ENCODE assay signal across 9 mouse cellular contexts in genomic region chr5:93207555-93207954, GRCm38 (mm10). TPM values are rescaled to one million over a fixed set of nuclear protein-coding genes. Genes with fewer than 3 reads are reported as not detected.
DNase-seq lines count a peak whose midpoint lies in the region; ATAC-seq lines count a peak whose summit lies in the region.
"Had no signal": no experiment of that assay in that cellular context is flagged by ENCODE, and none has a peak within 500 bp of the region (broad histone marks: within the 10 kb centered on the region; RNA-seq: fewer than 3 reads in every experiment).

No protein-coding gene starts in this region.

- H3K36me3 ChIP-seq in heart, embryonic 10.5 days, result no peaks in the 10 kb centered on the region
- no peaks in the 10 kb centered on the region for H3K36me3 ChIP-seq in neural tube, embryonic 12.5 days
- H3K36me3 ChIP-seq in hindbrain, embryonic 15.5 days, result no peaks in the 10 kb centered on the region
- H3K36me3 ChIP-seq in neural tube, embryonic 14.5 days (ENCODE audit: control insufficient read depth, insufficient read depth, low read length), result no peaks in the 10 kb centered on the region

- H3K27ac ChIP-seq in heart, embryonic 10.5 days, result peak overlapping the region; percentile 98; the same call in 1 of the 2 replicates
- H3K27ac ChIP-seq in neural tube, embryonic 12.5 days, result no peak overlapping the region
- H3K27ac ChIP-seq in hindbrain, embryonic 15.5 days (replicated peaks), result 0 out of 2 replicates have a peak overlapping the region, but pooled peaks have one; percentile 35
- no peak overlapping the region for H3K27ac ChIP-seq in neural tube, embryonic 14.5 days (ENCODE audit: low read depth, low read length)

- DNase-seq in heart, embryonic 10.5 days (ENCODE audit: low spot score), result no peak
- DNase-seq in heart, adult 11 months, result no peak
- no peak for DNase-seq in neural tube, embryonic 10.5 days (ENCODE audit: extremely low spot score, low spot score)
- no peak for DNase-seq in urinary bladder, postnatal 25 days (ENCODE audit: low spot score)
- no peak for DNase-seq in adrenal gland, postnatal 10 days

- H3K4me2 ChIP-seq in neural tube, embryonic 12.5 days (replicated peaks), result peak overlapping the region; percentile 85
- peak overlapping the region; percentile 67 for H3K4me2 ChIP-seq in hindbrain, embryonic 15.5 days
- H3K4me2 ChIP-seq in neural tube, embryonic 14.5 days (ENCODE audit: low read depth, low read length), result 0 out of 2 replicates have a peak overlapping the region, but pooled peaks have one; percentile 62

- H3K27me3 ChIP-seq in heart, embryonic 10.5 days (ENCODE audit: insufficient read depth, poor library complexity, severe bottlenecking), result no peaks in the 10 kb centered on the region
- H3K27me3 ChIP-seq in neural tube, embryonic 12.5 days (replicated peaks), result no peaks in the 10 kb centered on the region
- H3K27me3 ChIP-seq in hindbrain, embryonic 15.5 days, result no peaks in the 10 kb centered on the region
- no peaks in the 10 kb centered on the region for H3K27me3 ChIP-seq in neural tube, embryonic 14.5 days (ENCODE audit: control insufficient read depth, insufficient read depth, low read length)

- no peak overlapping the region for H3K9ac ChIP-seq in neural tube, embryonic 12.5 days
- 0 out of 2 replicates have a peak overlapping the region, but pooled peaks have one; percentile 0 for H3K9ac ChIP-seq in hindbrain, embryonic 15.5 days
- H3K9ac ChIP-seq in neural tube, embryonic 14.5 days (replicated peaks; ENCODE audit: low read depth, low read length), result no peak overlapping the region

- H3K4me1 ChIP-seq in heart, embryonic 10.5 days, result peaks cover 10% of the 10 kb centered on the region; the same call in 1 of the 2 replicates
- peaks cover 11% of the 10 kb centered on the region; the same call in 1 of the 2 replicates for H3K4me1 ChIP-seq in neural tube, embryonic 12.5 days
- H3K4me1 ChIP-seq in hindbrain, embryonic 15.5 days (replicated peaks), result peaks cover 24% of the 10 kb centered on the region
- H3K4me1 ChIP-seq in neural tube, embryonic 14.5 days (ENCODE audit: control insufficient read depth, insufficient read depth, low read length), result peaks cover 15% of the 10 kb centered on the region

- no peaks in the 10 kb centered on the region for H3K9me3 ChIP-seq in heart, embryonic 10.5 days
- no peaks in the 10 kb centered on the region for H3K9me3 ChIP-seq in neural tube, embryonic 12.5 days
- no peaks in the 10 kb centered on the region for H3K9me3 ChIP-seq in hindbrain, embryonic 15.5 days
- H3K9me3 ChIP-seq in neural tube, embryonic 14.5 days (ENCODE audit: control insufficient read depth, low read length), result no peaks in the 10 kb centered on the region

- WGBS in heart, embryonic 10.5 days, result 76% methylated on average over 1 of the region's 1 CpGs
- WGBS in neural tube, embryonic 12.5 days, result 69% methylated on average over 1 of the region's 1 CpGs
- 88% methylated on average over 1 of the region's 1 CpGs for WGBS in hindbrain, embryonic 15.5 days
- WGBS in neural tube, embryonic 14.5 days, result 76% methylated on average over 1 of the region's 1 CpGs

- H3K4me3 ChIP-seq in heart, embryonic 10.5 days, result no peak overlapping the region; the same call in 1 of the 2 replicates
- H3K4me3 ChIP-seq in neural tube, embryonic 12.5 days, result no peak overlapping the region
- no peak overlapping the region for H3K4me3 ChIP-seq in hindbrain, embryonic 15.5 days
- H3K4me3 ChIP-seq in neural tube, embryonic 14.5 days (ENCODE audit: low read depth, low read length), result no peak overlapping the region

- no peak for ATAC-seq in neural tube, embryonic 12.5 days (ENCODE audit: low FRiP score, low read depth)
- ATAC-seq in hindbrain, embryonic 15.5 days (ENCODE audit: low FRiP score, low read depth), result no peak
- ATAC-seq in neural tube, embryonic 14.5 days (ENCODE audit: low read depth), result no peak

RNA-seq across cellular contexts. Expression of gene 2010109A12Rik, which starts 1.2 kb away (rescaled TPM):
- 0.95 and 1.7 TPM in 2 replicates for polyA plus RNA-seq in heart, embryonic 10.5 days (2016; fragmentation: Nextera tagmentation; extraction: Ambion mirVana)
- 1.2 and 2.0 TPM in 2 replicates for polyA plus RNA-seq in neural tube, embryonic 12.5 days (2016; fragmentation: Nextera tagmentation; extraction: Ambion mirVana)
- polyA plus RNA-seq in hindbrain, embryonic 15.5 days (2015; fragmentation: Nextera tagmentation; extraction: Ambion mirVana), result 1.1 and 1.5 TPM in 2 replicates
- polyA plus RNA-seq in neural tube, embryonic 14.5 days (2014; fragmentation: Nextera tagmentation; extraction: Ambion mirVana), result 1.3 and 1.4 TPM in 2 replicates
- total RNA-seq in adrenal gland, postnatal 10 days (2021), result 1 to 10 TPM in 1 of 2 experiments, under 1 TPM in 1; 0.60 to 2.0 TPM
- total RNA-seq: gastrocnemius, postnatal 36 days had no signal

RNA-seq across cellular contexts. Expression of gene Ccni, which starts 1.3 kb away (rescaled TPM):
- 81.4 and 81.6 TPM in 2 replicates for polyA plus RNA-seq in heart, embryonic 10.5 days (2016; fragmentation: Nextera tagmentation; extraction: Ambion mirVana)
- polyA plus RNA-seq in neural tube, embryonic 12.5 days (2016; fragmentation: Nextera tagmentation; extraction: Ambion mirVana), result 143 and 165 TPM in 2 replicates
- polyA plus RNA-seq in hindbrain, embryonic 15.5 days (2015; fragmentation: Nextera tagmentation; extraction: Ambion mirVana), result 130 and 133 TPM in 2 replicates
- polyA plus RNA-seq in neural tube, embryonic 14.5 days (2014; fragmentation: Nextera tagmentation; extraction: Ambion mirVana), result 145 and 174 TPM in 2 replicates
- 100 to 1,000 TPM; 239 to 254 TPM for total RNA-seq in adrenal gland, postnatal 10 days (2021)

RNA-seq across cellular contexts. Expression of gene Ccng2, which starts 59.5 kb away (rescaled TPM):
- polyA plus RNA-seq in heart, embryonic 10.5 days (2016; fragmentation: Nextera tagmentation; extraction: Ambion mirVana), result 30.2 and 38.3 TPM in 2 replicates
- 133 and 136 TPM in 2 replicates for polyA plus RNA-seq in neural tube, embryonic 12.5 days (2016; fragmentation: Nextera tagmentation; extraction: Ambion mirVana)
- 79.7 and 88.8 TPM in 2 replicates for polyA plus RNA-seq in hindbrain, embryonic 15.5 days (2015; fragmentation: Nextera tagmentation; extraction: Ambion mirVana)
- 72.6 and 92.5 TPM in 2 replicates for polyA plus RNA-seq in neural tube, embryonic 14.5 days (2014; fragmentation: Nextera tagmentation; extraction: Ambion mirVana)
- 10 to 100 TPM; 33.5 to 41.9 TPM for total RNA-seq in adrenal gland, postnatal 10 days (2021)

Comparison
In these comparisons a context has a peak if more than half of its experiments do, and no peak if none do; other contexts are left out.
1. H3K27ac ChIP-seq: peak in heart, embryonic 10.5 days (single experiment) and hindbrain, embryonic 15.5 days (single experiment); none in neural tube, embryonic 12.5 days (single experiment) and neural tube, embryonic 14.5 days (single experiment).
2. Peak in every context shown above with its lines, with median percentiles within 50 percentile points of each other: H3K4me2 ChIP-seq.